Mouse (Mus musculus) retina, postnatal 7 days (tissue): ENCODE results near the gene Pcdh7.
"Not testable (repeated sequence)": the region's sequence is repeated elsewhere in the genome, so short reads cannot be mapped to it uniquely, and the experiment has no call there.

Experiments
- DNase-seq: peaks from one replicate; pipeline ENCODE4 v3.0.0-alpha.2; 2012; ENCODE audit warnings: low read depth, low spot score

Gene Pcdh7

DNA sequence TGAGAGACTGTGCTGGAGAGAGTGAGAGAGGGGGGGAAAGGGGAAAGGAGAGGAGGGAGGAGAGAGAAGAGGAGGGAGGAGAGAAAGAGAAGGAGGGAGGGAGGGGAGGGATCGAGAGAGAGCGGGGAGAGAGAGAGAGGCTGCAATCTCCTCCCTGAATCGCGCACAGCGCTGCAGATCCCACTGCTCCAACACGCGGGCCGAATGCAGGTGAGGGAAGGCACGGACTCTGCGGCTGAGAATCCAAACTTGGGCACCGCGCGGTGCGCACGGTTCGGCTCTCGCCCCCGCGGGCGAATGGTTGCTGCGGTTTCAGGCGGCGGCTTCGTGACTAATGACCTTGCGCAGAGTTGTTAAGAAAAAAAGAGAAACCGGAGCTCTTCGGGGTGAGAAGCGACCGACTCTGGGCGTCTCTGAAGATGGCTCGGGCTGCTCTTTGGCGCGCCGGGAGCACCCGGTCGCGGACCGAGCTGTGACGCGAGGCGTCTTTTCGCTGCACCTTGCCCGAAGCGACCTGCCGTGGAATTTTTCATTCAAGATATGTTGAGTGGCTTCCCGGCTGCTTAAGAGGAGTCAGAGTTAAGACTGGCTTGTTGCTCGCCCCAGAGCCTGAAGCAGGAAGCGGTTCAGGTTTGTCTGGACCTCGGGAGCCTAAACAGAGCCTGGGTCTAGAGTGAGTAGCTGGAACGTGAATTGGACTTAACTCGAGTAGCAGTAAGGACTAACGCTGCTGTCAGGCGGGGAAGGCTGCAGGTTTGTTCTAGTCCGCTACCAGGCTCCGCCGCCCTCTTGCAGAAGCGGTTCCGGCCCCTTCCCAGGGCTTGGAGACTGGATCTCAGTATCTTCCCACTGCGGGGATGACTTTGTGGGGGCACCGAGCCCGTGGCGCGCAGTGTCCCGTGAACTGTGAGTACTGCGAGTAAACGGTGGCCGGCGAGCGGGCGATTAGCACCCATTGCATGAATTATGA lies at the start of gene Pcdh7:
TSS of gene Pcdh7 (plus strand) at position 62 of the 970 bp plus-strand sequence.
- DNase-seq, result peak; percentile 27

DNA sequence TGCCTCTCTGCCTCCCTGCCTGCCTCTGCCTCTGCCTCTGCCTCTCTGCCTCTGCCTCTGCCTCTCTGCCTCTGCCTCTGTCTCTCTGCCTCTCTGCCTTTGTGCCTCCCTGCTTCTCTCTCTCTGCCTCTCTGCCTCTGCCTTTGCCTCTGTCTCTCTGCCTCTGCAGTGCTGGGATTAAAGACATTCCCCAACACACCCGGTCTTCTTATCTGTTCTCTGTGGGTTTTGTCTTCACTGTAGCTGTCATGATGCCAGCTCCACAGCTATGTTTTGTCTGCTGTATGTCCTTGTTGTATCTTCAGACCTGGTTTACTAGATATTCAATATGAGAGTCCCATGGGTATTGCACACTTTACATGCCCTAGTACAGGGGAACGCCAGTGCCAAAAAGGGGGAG lies 40.8 kb upstream of the Pcdh7 start:
- not testable (repeated sequence) for DNase-seq

DNA sequence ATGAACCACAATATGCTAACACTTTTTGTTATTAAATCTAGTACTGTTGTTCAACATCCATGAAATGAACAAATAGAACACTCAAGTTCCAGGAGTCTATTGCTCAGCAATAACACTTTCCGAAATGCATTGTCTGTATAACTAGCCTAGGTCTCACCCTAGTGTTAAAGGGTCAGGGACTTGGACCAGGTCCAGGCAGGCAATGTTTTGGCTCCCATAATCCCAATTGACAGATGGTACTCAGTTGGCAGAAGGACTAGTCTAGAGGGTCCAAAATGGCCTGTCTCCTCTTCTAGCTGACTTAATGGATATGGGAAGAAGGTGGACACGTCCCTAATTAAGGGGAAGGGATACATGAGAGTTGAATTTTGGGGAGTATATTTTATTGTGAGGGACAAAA lies 9.4 kb upstream of the Pcdh7 start:
- DNase-seq, result no peak

DNA sequence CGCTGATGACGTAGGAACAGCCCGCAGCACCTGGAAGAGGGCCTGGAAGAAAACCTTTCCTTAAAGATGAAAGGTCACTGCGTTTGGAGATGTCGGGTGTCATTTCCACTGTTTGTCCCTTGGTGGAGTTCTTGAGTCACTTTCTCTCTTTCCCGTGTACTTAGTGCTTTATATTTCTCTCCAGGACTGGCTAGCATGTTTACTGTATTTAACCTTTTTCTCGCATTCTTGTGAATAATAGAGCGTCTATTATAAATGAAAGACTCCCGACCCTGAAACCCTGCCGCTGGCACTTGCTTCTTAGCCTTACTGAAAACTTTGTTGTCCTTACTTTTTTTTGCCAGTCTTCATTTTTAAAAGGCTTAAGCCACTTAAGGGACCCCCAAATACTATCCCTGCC lies 3.8 kb upstream of the Pcdh7 start:
- no peak for DNase-seq

DNA sequence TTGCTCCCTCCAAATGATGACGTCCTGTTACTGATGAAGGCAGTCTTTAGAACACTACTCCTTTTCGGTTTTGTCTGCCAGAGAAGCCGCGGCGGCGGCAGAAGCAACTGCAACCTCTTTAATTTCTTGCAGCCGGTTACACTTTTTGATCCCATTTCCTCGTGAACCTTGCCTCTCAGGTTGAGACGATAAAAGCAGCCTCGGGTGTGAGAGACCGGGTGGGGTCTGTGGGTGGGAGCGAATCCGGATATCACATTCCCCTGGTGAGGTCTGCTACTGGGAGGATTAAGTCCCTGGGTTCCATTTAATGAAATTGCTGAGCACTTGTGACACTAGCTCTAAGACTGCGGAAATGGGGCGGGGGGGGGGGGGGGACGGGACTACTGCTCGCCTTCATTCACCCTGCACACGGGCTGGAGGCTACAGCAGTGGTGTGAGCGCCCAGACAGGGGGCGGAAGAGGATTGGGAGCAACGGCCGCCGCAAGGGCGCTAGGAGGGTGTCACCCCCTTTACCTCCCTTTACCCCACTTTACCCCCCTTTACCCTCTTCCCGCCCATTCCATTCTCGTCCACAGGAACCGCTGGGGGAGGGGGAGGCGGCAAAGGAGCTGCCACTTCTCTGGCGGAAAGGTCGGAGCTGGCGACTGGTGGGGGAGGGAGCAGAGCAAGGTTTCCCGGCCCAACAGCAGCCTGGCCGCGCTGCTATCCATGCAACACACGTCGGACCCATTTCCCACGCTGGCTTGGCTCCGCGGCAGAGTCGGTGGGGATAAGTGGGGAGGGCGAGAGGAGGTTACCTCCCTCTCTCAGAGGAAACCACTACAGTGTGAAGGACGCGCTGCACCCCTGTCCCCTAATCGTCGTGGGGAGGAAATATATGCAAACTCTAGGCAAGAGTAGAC lies 2.9 kb upstream of the Pcdh7 start:
- DNase-seq, result peak; percentile 31

DNA sequence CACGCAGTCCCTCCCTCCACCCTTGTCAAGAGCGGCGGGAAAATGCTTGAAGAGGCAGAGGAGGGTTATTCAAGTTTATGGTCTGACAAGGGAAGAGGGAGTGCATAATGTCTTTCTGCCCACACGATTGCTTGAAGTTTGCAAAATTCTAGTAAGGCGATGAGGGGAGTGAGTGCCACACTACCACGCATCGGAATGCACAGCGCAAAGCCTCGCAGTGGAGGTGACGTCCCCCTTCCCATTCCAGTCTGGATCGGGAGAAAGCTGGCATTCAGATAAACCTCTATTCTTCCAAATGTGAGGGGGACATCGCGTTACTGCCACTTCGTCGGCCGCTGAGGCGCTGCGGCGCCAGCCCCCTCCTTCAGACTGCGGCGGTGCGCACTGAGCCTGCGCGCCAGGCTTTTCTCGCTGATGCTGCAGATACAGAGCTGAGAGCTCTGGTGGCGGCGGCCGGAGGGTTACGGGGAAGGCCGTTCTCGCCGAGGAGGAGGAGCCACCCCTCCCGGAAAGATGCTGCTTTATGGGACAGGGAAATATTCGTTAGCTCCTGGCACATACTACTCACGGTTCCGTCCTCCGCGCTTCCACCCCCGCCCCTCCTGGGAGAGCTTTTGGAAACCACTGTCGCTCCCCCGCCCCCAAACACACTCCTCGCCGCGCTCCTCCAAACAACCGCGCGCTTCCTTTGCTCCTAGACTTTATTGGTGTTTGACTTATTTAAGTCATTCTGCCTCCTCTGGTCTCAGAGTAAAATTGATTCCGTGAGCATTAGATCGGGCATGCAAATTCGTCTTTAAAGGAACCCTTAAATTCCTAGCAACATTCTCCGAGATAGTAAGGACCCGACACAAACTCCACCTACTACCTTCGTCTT lies 2.0 kb upstream of the Pcdh7 start:
- peak; percentile 38 for DNase-seq

DNA sequence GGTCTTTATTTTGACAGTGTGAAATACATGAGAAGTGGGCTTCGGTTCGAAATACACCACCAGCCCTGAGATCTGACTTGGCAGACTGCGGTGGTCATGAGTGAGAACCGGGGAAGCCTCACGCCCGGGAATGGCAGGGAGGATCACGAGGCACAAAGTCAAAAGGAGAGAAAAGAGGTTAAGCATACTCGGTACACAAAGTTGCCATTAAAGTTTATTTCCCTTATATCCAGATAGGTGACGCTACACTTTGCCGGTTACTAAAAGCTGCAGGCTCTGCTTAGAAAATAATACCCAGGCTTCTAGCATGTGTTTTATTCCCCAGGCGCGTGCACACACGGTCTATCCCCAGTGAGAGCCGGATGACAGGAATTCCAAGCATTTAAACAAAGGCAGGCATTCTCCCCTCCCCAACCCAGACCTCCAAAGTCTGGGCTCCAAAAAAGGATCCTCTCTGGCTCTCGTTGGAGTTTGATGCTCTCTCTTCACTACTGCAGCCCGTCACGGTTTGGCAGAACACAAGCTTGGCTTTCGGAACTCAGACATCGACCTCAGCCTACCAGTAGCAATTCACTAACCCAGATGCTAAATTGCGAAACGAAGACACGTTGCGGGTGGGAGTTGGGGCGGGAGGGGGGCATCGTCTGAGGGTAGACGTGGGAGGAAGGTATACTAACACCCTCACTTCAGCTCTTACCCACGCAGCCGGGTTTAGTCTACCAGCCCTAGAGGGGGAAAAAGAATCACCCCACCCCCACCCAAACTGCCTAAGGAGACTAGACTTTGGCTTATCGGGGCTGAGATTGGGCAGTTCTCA lies 1.1 kb upstream of the Pcdh7 start:
- peak; percentile 5 for DNase-seq

DNA sequence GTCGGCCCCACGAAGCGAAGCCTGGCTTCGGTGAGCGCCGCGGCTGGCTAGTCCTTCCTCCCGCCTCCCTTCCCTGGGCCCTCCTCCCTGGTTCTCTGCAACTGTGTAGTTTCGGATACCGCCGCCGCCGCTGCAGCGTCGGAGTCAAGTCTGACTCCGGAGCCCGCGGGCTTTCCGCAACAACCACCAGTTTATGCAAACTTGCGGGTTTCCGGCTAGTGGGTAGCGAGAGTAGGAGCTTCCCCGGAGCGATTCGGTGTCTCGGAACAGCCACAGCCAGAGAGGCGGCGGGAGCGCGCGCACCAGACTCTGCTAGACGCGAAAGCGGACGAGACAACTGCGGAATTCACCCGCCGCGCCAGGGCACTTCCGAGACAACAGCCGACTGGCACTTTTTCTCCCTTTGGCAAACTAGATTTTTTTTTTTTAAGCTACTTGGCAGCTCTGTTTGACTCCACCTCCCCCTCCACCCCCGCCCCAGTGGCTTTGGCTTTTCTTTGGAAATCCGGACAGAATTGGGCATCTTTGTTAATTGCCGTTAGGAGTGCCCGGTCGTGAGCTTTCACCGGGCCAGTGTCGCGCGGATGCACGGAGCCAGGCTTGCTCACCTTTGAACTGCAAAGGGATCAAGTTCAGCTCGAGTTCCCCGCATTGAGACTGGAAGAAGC lies 395 bp upstream of the Pcdh7 start:
- DNase-seq, result peak; percentile 39

DNA sequence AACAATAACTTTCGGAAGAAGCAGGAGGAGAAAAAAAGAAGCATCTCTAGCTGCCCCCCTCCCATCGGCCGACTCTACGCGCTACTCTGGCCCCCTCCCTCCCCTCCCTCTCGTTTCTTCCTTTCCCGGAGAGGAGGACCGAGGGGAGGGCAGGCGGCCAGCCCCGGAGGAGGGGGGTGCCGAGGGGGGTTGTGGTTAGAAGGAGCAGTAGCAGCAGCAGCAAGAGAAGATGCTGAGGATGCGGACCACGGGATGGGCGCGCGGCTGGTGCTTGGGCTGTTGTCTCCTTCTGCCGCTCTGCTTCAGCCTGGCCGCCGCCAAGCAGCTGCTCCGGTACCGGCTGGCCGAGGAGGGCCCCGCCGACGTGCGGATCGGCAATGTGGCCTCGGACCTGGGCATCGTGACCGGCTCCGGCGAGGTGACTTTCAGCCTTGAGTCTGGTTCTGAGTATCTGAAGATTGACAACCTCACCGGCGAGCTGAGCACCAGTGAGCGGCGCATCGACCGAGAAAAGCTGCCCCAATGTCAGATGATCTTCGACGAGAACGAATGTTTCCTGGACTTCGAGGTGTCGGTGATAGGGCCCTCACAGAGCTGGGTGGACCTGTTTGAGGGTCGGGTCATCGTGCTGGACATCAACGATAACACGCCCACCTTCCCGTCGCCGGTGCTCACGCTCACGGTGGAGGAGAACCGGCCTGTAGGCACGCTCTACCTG lies 1.3 kb downstream of the Pcdh7 start:
- DNase-seq, result peak; percentile 5

DNA sequence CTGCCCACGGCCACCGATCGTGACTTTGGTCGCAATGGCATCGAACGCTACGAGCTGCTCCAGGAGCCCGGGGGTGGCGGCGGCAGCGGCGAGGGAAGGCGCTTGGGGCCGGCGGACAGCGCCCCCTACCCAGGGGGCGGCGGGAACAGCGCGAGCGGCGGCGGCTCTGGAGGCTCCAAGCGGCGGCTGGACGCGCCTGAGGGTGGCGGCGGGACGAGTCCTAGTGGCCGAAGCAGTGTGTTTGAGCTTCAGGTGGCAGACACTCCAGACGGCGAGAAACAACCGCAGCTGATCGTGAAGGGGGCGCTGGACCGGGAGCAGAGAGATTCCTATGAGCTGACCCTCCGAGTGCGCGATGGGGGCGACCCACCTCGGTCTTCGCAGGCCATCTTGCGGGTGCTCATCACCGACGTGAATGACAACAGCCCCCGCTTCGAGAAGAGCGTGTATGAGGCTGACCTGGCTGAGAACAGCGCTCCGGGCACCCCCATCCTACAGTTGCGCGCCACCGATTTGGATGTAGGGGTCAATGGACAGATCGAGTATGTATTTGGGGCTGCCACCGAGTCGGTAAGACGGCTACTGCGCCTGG lies 1.9 kb downstream of the Pcdh7 start:
- peak; percentile 39 for DNase-seq

DNA sequence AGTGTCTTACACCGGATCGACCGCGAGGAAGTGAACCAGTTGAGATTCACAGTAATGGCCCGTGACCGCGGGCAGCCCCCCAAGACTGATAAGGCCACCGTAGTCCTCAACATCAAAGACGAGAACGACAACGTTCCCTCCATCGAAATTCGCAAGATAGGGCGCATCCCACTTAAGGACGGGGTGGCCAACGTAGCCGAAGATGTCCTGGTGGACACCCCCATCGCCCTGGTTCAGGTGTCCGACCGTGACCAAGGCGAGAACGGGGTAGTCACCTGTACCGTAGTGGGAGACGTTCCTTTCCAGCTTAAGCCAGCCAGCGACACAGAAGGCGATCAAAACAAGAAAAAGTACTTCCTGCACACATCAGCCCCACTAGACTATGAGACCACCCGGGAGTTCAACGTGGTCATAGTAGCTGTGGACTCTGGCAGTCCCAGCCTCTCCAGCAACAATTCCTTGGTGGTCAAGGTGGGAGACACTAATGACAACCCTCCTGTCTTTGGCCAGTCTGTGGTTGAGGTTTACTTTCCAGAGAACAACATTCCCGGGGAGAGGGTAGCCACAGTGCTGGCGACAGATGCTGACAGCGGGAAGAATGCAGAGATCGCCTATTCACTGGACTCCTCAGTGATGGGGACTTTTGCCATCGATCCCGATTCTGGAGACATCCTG lies 2.6 kb downstream of the Pcdh7 start:
- DNase-seq, result no peak

DNA sequence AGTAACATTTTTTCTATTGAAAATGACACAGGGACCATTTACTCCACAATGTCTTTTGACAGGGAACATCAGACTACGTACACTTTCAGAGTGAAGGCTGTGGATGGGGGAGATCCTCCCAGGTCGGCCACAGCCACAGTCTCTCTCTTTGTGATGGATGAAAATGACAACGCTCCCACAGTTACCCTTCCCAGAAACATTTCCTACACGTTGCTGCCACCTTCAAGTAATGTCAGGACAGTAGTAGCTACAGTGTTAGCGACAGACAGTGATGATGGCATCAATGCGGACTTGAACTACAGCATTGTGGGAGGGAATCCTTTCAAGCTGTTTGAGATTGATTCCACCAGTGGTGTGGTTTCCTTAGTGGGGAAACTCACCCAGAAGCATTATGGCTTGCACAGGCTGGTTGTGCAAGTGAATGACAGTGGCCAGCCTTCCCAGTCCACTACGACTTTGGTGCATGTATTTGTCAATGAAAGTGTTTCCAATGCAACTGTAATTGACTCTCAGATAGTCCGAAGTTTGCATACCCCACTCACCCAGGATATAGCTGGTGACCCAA lies 3.5 kb downstream of the Pcdh7 start:
- no peak for DNase-seq

DNA sequence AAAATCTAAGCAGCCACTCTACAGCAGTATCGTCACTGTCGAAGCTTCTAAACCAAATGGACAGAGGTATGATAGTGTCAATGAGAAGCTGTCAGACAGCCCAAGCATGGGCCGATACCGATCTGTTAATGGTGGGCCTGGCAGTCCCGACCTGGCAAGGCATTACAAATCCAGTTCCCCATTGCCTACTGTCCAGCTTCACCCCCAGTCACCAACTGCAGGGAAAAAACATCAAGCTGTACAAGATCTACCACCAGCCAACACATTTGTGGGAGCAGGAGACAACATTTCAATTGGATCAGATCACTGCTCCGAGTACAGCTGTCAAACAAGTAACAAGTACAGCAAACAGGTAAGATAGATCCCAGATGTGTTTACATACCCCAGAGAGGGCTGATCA lies 4.2 kb downstream of the Pcdh7 start:
- DNase-seq, result no peak

DNA sequence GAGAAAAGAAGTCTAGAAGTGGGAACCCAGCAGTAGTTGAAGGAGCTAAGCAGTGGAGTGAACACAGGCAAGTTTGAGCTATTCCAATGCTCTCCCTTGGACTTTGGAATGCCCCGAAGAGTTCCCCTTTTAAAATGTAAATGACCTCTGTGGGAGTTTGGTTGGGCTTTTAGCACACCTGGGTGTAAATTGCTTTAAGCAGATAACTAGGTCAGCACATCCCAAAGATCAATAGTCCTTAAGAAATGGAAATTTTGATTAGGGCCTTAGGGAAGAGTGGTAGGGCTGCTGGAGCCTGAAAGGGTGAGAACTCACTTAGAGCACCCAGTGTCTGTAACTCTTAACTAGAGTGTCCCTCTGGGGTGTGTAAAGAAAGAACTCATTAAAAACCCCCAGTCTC lies 15.7 kb downstream of the Pcdh7 start:
- DNase-seq, result no peak

DNA sequence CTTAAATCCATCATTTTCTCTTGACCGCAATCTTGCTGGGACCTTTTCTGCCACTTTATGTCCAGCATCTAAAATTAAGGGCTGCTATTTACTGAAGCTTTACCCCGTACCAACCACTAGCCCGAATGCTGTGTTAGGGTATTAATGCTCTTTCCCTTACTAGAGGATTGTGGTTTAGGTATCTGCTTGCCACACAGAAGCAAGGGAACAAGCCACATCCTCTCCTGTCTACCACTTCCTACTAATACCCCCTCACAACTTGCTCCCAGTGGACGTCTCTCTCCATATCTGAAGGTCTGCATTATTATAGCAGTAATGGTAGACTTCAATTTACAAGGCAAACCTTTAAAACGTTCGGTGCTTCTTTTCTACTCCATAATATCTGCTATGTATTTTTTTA lies 18.0 kb downstream of the Pcdh7 start:
- no peak for DNase-seq

DNA sequence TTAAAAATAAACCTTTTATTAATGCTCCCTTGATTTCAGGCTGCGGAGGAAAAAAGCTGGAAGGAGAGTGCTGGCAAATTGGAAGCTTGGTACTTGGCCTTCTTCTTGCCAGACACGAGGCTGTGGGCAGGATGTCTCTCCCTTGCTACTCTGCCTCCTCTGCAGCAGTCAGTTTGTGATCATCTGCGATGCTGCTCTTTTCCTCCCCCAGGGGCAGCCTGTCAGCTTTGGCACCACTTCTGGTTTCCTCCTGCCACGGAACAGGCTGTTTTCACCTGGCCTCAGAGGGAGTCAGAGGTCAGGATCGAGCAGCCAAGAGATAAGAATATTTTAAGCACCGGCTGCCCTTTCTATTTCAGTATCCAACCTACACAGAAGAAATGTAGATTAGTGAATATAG lies 25.2 kb downstream of the Pcdh7 start:
- DNase-seq, result no peak

DNA sequence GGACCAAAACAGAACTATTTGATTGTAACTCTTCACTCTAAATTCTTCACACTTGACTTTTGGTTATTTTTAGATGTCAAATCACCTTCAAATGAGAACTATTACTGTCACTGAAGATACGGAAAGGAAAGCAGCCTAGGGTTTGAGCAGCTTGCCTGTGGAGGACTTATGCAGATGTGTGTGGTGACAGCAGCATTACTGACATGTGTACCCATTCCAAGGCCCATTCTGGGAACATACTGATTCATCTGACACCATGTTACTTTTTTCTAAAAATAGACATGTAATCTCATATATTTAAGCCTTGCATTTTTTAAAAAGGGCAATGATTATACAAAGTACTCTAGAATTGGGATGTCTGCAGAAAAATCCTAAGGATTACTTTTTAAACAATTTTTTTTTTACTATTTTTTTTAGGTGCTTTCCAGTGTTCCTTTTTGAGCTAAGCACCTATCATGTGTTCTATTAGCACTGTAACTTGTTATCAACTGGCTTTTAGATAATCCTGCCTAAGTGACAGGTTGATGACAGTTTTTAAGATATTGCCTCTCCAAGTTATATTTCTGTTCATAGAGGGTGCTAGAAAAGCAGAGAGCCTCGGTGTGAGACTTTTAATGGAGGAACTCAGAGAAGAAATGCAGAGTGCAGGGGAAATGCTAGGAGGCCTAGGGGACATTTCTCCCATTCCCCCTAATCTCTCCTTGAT lies 26.3 kb downstream of the Pcdh7 start:
- DNase-seq, result no peak
